Mouse (Mus musculus): Measurements from ENCODE around the gene Prn.

GRCm38 (mm10) chr2:131933013-131933412, 23.3 kb downstream of the Prn start:
- no peak for TF ChIP-seq POLR2A (IDR thresholded peaks at IDR 0.05; ENCODE audit: insufficient read length, low read depth)
- no peak for TF ChIP-seq MYOG (IDR thresholded peaks at IDR 0.05; ENCODE audit: control insufficient read depth in 1 of 3, insufficient read depth in 1 of 3, insufficient read length in 2 of 3, low read depth in 2 of 3)
- TF ChIP-seq TCF12 (IDR thresholded peaks at IDR 0.05; ENCODE audit: insufficient read depth, poor library complexity, severe bottlenecking): no peak
- no peak for TF ChIP-seq USF1 (IDR thresholded peaks at IDR 0.05; ENCODE audit: low read depth)
- no peak for TF ChIP-seq POLR2AphosphoS2 (IDR thresholded peaks at IDR 0.05; ENCODE audit: insufficient read length, low read depth)
- no peak for TF ChIP-seq MAX (IDR thresholded peaks at IDR 0.05; ENCODE audit: low read depth)
- no peak for TF ChIP-seq SRF (IDR thresholded peaks at IDR 0.05; ENCODE audit: control insufficient read depth, insufficient read length, low read depth)
